11 mouse cellular contexts compared by ENCODE assay signal in the genomic region with DNA sequence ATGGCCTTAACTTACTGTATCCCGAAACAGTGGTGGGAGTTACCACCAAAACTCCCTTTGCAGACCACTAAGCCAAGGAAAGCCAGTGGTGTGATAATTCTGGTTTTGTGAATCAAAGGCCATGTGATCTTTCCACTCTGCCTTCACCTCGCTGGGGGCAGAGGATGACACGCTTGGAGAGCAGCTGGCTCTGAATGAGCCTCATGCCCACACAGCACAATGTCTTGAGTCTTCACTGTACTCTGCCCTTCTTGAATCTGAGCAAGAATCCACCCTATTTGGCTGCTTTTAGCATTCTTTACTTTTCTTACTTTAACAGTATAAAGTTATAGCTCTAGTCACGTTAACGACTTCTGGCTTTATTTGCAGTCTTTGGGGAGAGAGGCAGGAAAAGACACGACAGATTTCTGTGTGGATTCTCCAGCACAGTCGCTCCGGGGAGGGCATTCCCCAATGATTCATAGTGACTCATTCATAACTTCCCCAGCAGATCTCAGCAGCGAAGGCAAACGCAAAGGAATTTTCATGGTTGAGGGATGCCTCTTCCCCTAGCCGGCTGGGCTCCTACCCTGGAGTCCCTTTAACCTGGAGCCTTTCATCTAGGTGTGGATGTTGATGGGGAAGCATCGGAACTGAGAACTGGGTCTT.
DNase-seq lines count a peak whose midpoint lies in the region; ATAC-seq and TF ChIP-seq lines count a peak whose summit lies in the region.
"Had no signal": no experiment of that assay in that cellular context is flagged by ENCODE, and none has a peak within 500 bp of the region (broad histone marks: within the 10 kb centered on the region; RNA-seq: fewer than 3 reads in every experiment).

No protein-coding gene starts in this region.

- no peak overlapping the region; the same call in 1 of the 2 replicates for H3K9ac ChIP-seq in kidney, embryonic 16.5 days (replicated peaks; ENCODE audit: low read length)
- H3K9ac ChIP-seq in stomach, embryonic 16.5 days (ENCODE audit: low read length) = no peak overlapping the region
- H3K9ac ChIP-seq: hindbrain, embryonic 15.5 days had no signal

- no peak overlapping the region for H3K4me2 ChIP-seq in kidney, embryonic 16.5 days (replicated peaks; ENCODE audit: low read depth, low read length)
- no peak overlapping the region for H3K4me2 ChIP-seq in stomach, embryonic 16.5 days (ENCODE audit: low read depth, low read length)
- H3K4me2 ChIP-seq: hindbrain, embryonic 15.5 days had no signal

- peak overlapping the region; percentile 73 for H3K27ac ChIP-seq in gastrocnemius, adult 2 months
- H3K27ac ChIP-seq in kidney, embryonic 16.5 days (ENCODE audit: low read length) = peak overlapping the region; percentile 13; the same call in 1 of the 2 replicates
- 0 out of 2 replicates have a peak overlapping the region, but pooled peaks have one; percentile 24 for H3K27ac ChIP-seq in stomach, embryonic 16.5 days (ENCODE audit: low read length)
- H3K27ac ChIP-seq: hindbrain, embryonic 15.5 days had no signal

- peak; percentile 40 for DNase-seq in gastrocnemius, adult 2 months
- no peak for DNase-seq in gastrocnemius, postnatal 36 days
- peak; percentile 76 for DNase-seq in right cerebral cortex, adult 18-20 months
- no peak for DNase-seq in right cerebral cortex, postnatal 4 days
- DNase-seq in lung, adult 18-20 months = no peak
- no peak for DNase-seq in testis, postnatal 14 days (ENCODE audit: low spot score)
- DNase-seq: liver had no signal

- no peak overlapping the region for H3K4me3 ChIP-seq in gastrocnemius, adult 2 months
- no peak overlapping the region for H3K4me3 ChIP-seq in kidney, embryonic 16.5 days (ENCODE audit: low read length)
- no peak overlapping the region for H3K4me3 ChIP-seq in stomach, embryonic 16.5 days (replicated peaks; ENCODE audit: low read length)
- H3K4me3 ChIP-seq: hindbrain, embryonic 15.5 days; megakaryocyte, embryonic 14.5 days had no signal

- intact Hi-C loops in gastrocnemius, adult 2 months (cut with DNase I) = no loop called here
- intact Hi-C loops in gastrocnemius, postnatal 36 days (cut with DNase I) = loop anchor here (10.0 kb wide), 1 partner anchor 488 kb away; no protein-coding TSS in a partner anchor

- no peaks in the 10 kb centered on the region for H3K9me3 ChIP-seq in kidney, embryonic 16.5 days (ENCODE audit: low read length)
- H3K9me3 ChIP-seq in stomach, embryonic 16.5 days (replicated peaks; ENCODE audit: control insufficient read depth, low read length) = no peaks in the 10 kb centered on the region
- H3K9me3 ChIP-seq: hindbrain, embryonic 15.5 days; megakaryocyte, embryonic 14.5 days had no signal

- 18% methylated on average over 12 of the region's 12 CpGs for WGBS in kidney, embryonic 16.5 days
- 44% methylated on average over 12 of the region's 12 CpGs for WGBS in stomach, embryonic 16.5 days

- 0 out of 2 replicates have a peak, but pooled peaks have one; percentile 24 for ATAC-seq in kidney, embryonic 16.5 days (ENCODE audit: low FRiP score, low TSS enrichment)
- ATAC-seq in stomach, embryonic 16.5 days (ENCODE audit: insufficient read depth, low FRiP score) = no peak

- H3K27me3 ChIP-seq in kidney, embryonic 16.5 days (ENCODE audit: insufficient read depth, low read length) = no peaks in the 10 kb centered on the region
- no peaks in the 10 kb centered on the region for H3K27me3 ChIP-seq in stomach, embryonic 16.5 days (ENCODE audit: control insufficient read depth, insufficient read depth, low read length)

- no peak for TF ChIP-seq CTCF in gastrocnemius, adult 2 months (IDR thresholded peaks at IDR 0.05)

- peaks cover 48% of the 10 kb centered on the region for H3K4me1 ChIP-seq in kidney, embryonic 16.5 days (ENCODE audit: insufficient read depth, low read length)
- H3K4me1 ChIP-seq in stomach, embryonic 16.5 days (ENCODE audit: control insufficient read depth, insufficient read depth, low read length) = peaks cover 5% of the 10 kb centered on the region

- no peaks in the 10 kb centered on the region for H3K36me3 ChIP-seq in kidney, embryonic 16.5 days (ENCODE audit: insufficient read depth, low read length)
- H3K36me3 ChIP-seq in stomach, embryonic 16.5 days (ENCODE audit: control insufficient read depth, insufficient read depth, low read length) = no peaks in the 10 kb centered on the region
- H3K36me3 ChIP-seq: hindbrain, embryonic 15.5 days had no signal

Comparison
In these comparisons a context has a peak if more than half of its experiments do, and no peak if none do; other contexts are left out.
1. DNase-seq: peak in gastrocnemius, adult 2 months (single experiment) and right cerebral cortex, adult 18-20 months (single experiment); none in gastrocnemius, postnatal 36 days (0 of 2), right cerebral cortex, postnatal 4 days (single experiment), lung, adult 18-20 months (0 of 2) and testis, postnatal 14 days (single experiment).
2. H3K27ac ChIP-seq: peak in every context shown above with its lines; median percentile 73 in gastrocnemius, adult 2 months; 24 in stomach, embryonic 16.5 days; 13 in kidney, embryonic 16.5 days.